Mouse (Mus musculus): ENCODE results near the gene Lrrc25.

- TF ChIP-seq CTCF (IDR thresholded peaks at IDR 0.05; ENCODE audit: extremely low read depth, insufficient read depth, low read length) = no peak
- TF ChIP-seq POLR2A (IDR thresholded peaks at IDR 0.05; ENCODE audit: extremely low read depth, insufficient read depth, low read length) = no peak
Observed at GRCm38 (mm10) chr8:70654121-70654520, 38.2 kb downstream of the Lrrc25 start.

Data from cortical plate, adult 2 months (tissue).